In genomic region chr13:56054089-56054488, GRCm38 (mm10) we compare ENCODE assay signal across 21 mouse cellular contexts.
A peak's percentile ranks its signal among the peaks of the same experiment; 100 is the strongest.
DNase-seq lines count a peak whose midpoint lies in the region; ATAC-seq and TF ChIP-seq lines count a peak whose summit lies in the region.
"Had no signal": no experiment of that assay in that cellular context is flagged by ENCODE, and none has a peak within 500 bp of the region (broad histone marks: within the 10 kb centered on the region; RNA-seq: fewer than 3 reads in every experiment).

No protein-coding gene starts in this region.

- H3K4me3 ChIP-seq in forebrain, embryonic 14.5 days (ENCODE audit: low read depth, low read length) = no peak overlapping the region
- no peak overlapping the region for H3K4me3 ChIP-seq in forebrain, embryonic 16.5 days (replicated peaks; ENCODE audit: low read length)
- H3K4me3 ChIP-seq in neural tube, embryonic 14.5 days (ENCODE audit: low read depth, low read length) = no peak overlapping the region
- H3K4me3 ChIP-seq in midbrain, embryonic 12.5 days = no peak overlapping the region
- no peak overlapping the region for H3K4me3 ChIP-seq in thymus, adult 2 months (ENCODE audit: control insufficient read depth, insufficient read depth, low read length)
- H3K4me3 ChIP-seq: heart, embryonic 12.5 days; liver, embryonic 13.5 days; neural tube, embryonic 12.5 days had no signal

- H3K36me3 ChIP-seq in forebrain, embryonic 14.5 days (ENCODE audit: control insufficient read depth, insufficient read depth, low read length) = no peaks in the 10 kb centered on the region
- no peaks in the 10 kb centered on the region for H3K36me3 ChIP-seq in forebrain, embryonic 16.5 days (ENCODE audit: control insufficient read depth, insufficient read depth)
- H3K36me3 ChIP-seq in neural tube, embryonic 14.5 days (ENCODE audit: control insufficient read depth, insufficient read depth, low read length) = no peaks in the 10 kb centered on the region
- no peaks in the 10 kb centered on the region for H3K36me3 ChIP-seq in midbrain, embryonic 12.5 days
- H3K36me3 ChIP-seq in thymus, adult 2 months (ENCODE audit: control insufficient read depth, insufficient read depth, low read length) = no peaks in the 10 kb centered on the region
- H3K36me3 ChIP-seq: heart, embryonic 12.5 days; liver, embryonic 13.5 days; neural tube, embryonic 12.5 days had no signal

- no peak overlapping the region for H3K9ac ChIP-seq in forebrain, embryonic 14.5 days (ENCODE audit: low read length)
- H3K9ac ChIP-seq in forebrain, embryonic 16.5 days (replicated peaks; ENCODE audit: low read depth, low read length) = no peak overlapping the region
- no peak overlapping the region for H3K9ac ChIP-seq in neural tube, embryonic 14.5 days (replicated peaks; ENCODE audit: low read depth, low read length)
- H3K9ac ChIP-seq in midbrain, embryonic 12.5 days (replicated peaks) = no peak overlapping the region
- H3K9ac ChIP-seq: heart, embryonic 12.5 days; liver, embryonic 13.5 days; lung, embryonic 14.5 days; neural tube, embryonic 12.5 days had no signal

- H3K27me3 ChIP-seq in forebrain, embryonic 14.5 days (replicated peaks; ENCODE audit: control insufficient read depth, insufficient read depth, low read length) = no peaks in the 10 kb centered on the region
- no peaks in the 10 kb centered on the region for H3K27me3 ChIP-seq in forebrain, embryonic 16.5 days (replicated peaks; ENCODE audit: control insufficient read depth, insufficient read depth, low read length)
- H3K27me3 ChIP-seq in neural tube, embryonic 14.5 days (ENCODE audit: control insufficient read depth, insufficient read depth, low read length) = no peaks in the 10 kb centered on the region
- H3K27me3 ChIP-seq in midbrain, embryonic 12.5 days = peaks cover 13% of the 10 kb centered on the region
- no peaks in the 10 kb centered on the region for H3K27me3 ChIP-seq in thymus, adult 2 months (ENCODE audit: control insufficient read depth, insufficient read depth, low read length)
- H3K27me3 ChIP-seq: liver, embryonic 13.5 days; neural tube, embryonic 12.5 days had no signal

- ATAC-seq in forebrain, embryonic 14.5 days = no peak; the same call in 1 of the 2 replicates
- ATAC-seq in forebrain, embryonic 16.5 days = no peak
- ATAC-seq in neural tube, embryonic 14.5 days (ENCODE audit: low read depth) = peak; percentile 24; the same call in 1 of the 2 replicates
- peak; percentile 9; the same call in 1 of the 2 replicates for ATAC-seq in midbrain, embryonic 12.5 days (ENCODE audit: low FRiP score, low read depth)
- ATAC-seq: CD4-positive, CD25-positive, alpha-beta regulatory T cell, adult 4 months had no signal

- no peaks in the 10 kb centered on the region for H3K9me3 ChIP-seq in forebrain, embryonic 14.5 days (replicated peaks; ENCODE audit: control insufficient read depth, low read length)
- no peaks in the 10 kb centered on the region for H3K9me3 ChIP-seq in forebrain, embryonic 16.5 days (ENCODE audit: control insufficient read depth, low read length)
- H3K9me3 ChIP-seq in neural tube, embryonic 14.5 days (ENCODE audit: control insufficient read depth, low read length) = no peaks in the 10 kb centered on the region
- H3K9me3 ChIP-seq in midbrain, embryonic 12.5 days = no peaks in the 10 kb centered on the region
- H3K9me3 ChIP-seq: heart, embryonic 12.5 days; liver, embryonic 13.5 days; neural tube, embryonic 12.5 days had no signal

- DNase-seq in forebrain, embryonic 14.5 days (ENCODE audit: low spot score) = peak; percentile 37
- no peak for DNase-seq in neural tube, embryonic 10.5 days (ENCODE audit: extremely low spot score, low spot score)
- DNase-seq in thymus, adult 2 months = no peak
- no peak for DNase-seq in heart, postnatal 14 days
- DNase-seq: adrenal gland, postnatal 14 days; cerebellum, adult 9-10 months; gastrocnemius, postnatal 25 days; heart, adult 18-20 months; heart, postnatal 10 days; kidney, adult 11 months; layer of hippocampus, adult 9-11 months; liver, embryonic 13.5 days; lung, embryonic 14.5 days; right cerebral cortex, postnatal 14 days had no signal

- no peak overlapping the region for H3K4me2 ChIP-seq in forebrain, embryonic 14.5 days (ENCODE audit: low read length)
- no peak overlapping the region for H3K4me2 ChIP-seq in forebrain, embryonic 16.5 days (ENCODE audit: low read length)
- no peak overlapping the region for H3K4me2 ChIP-seq in neural tube, embryonic 14.5 days (ENCODE audit: low read depth, low read length)
- no peak overlapping the region for H3K4me2 ChIP-seq in midbrain, embryonic 12.5 days (replicated peaks)
- H3K4me2 ChIP-seq: heart, embryonic 12.5 days; liver, embryonic 13.5 days; lung, embryonic 14.5 days; neural tube, embryonic 12.5 days had no signal

- intact Hi-C loops in heart, postnatal 14 days (cut with DNase I) = no loop called here

- 48% methylated on average over 6 of the region's 6 CpGs for WGBS in forebrain, embryonic 14.5 days
- 62% methylated on average over 6 of the region's 6 CpGs for WGBS in forebrain, embryonic 16.5 days
- 53% methylated on average over 6 of the region's 6 CpGs for WGBS in neural tube, embryonic 14.5 days
- WGBS in midbrain, embryonic 12.5 days = 56% methylated on average over 6 of the region's 6 CpGs
- WGBS in thymus, adult 2 months = 92% methylated on average over 6 of the region's 6 CpGs

- no peak overlapping the region for H3K27ac ChIP-seq in forebrain, embryonic 14.5 days (ENCODE audit: low read depth, low read length)
- H3K27ac ChIP-seq in forebrain, embryonic 16.5 days (ENCODE audit: low read length) = no peak overlapping the region
- no peak overlapping the region for H3K27ac ChIP-seq in neural tube, embryonic 14.5 days (ENCODE audit: low read depth, low read length)
- no peak overlapping the region for H3K27ac ChIP-seq in midbrain, embryonic 12.5 days (replicated peaks)
- H3K27ac ChIP-seq in thymus, adult 2 months (ENCODE audit: control insufficient read depth, insufficient read depth, low read length) = no peak overlapping the region
- H3K27ac ChIP-seq: liver, embryonic 13.5 days; neural tube, embryonic 12.5 days; stomach, postnatal 0 days had no signal

- no peak for TF ChIP-seq CTCF in thymus, adult 2 months (IDR thresholded peaks at IDR 0.05; ENCODE audit: borderline replicate concordance, control insufficient read depth, extremely low read depth, insufficient read depth, low read length, poor library complexity)

- TF ChIP-seq POLR2A in thymus, adult 2 months (IDR thresholded peaks at IDR 0.05; ENCODE audit: control insufficient read depth, extremely low read depth, insufficient read depth, low read length, poor library complexity) = no peak

- H3K4me1 ChIP-seq in forebrain, embryonic 14.5 days (ENCODE audit: control insufficient read depth, insufficient read depth, low read length) = peaks cover 7% of the 10 kb centered on the region; the same call in 1 of the 2 replicates
- H3K4me1 ChIP-seq in forebrain, embryonic 16.5 days (replicated peaks; ENCODE audit: control insufficient read depth, insufficient read depth, low read length) = peaks cover 6% of the 10 kb centered on the region; the same call in 1 of the 2 replicates
- 0 out of 2 replicates have a peak, but pooled peaks cover 2% of the 10 kb centered on the region for H3K4me1 ChIP-seq in neural tube, embryonic 14.5 days (ENCODE audit: control insufficient read depth, insufficient read depth, low read length)
- peaks cover 32% of the 10 kb centered on the region for H3K4me1 ChIP-seq in midbrain, embryonic 12.5 days
- no peaks in the 10 kb centered on the region for H3K4me1 ChIP-seq in thymus, adult 2 months (replicated peaks; ENCODE audit: control insufficient read depth, insufficient read depth, low read length)

Comparison
In these comparisons a context has a peak if more than half of its experiments do, and no peak if none do; other contexts are left out.
1. ATAC-seq: peak in neural tube, embryonic 14.5 days (single experiment) and midbrain, embryonic 12.5 days (single experiment); none in forebrain, embryonic 14.5 days (single experiment) and forebrain, embryonic 16.5 days (single experiment).